Mouse (Mus musculus): ENCODE results near the gene Dact2. TPM values are rescaled to one million over a fixed set of nuclear protein-coding genes. Genes with fewer than 3 reads are reported as not detected.

Gene Dact2
- polyA plus RNA-seq, 1 experiment from 2014 or later: 0.42 TPM

DNA sequence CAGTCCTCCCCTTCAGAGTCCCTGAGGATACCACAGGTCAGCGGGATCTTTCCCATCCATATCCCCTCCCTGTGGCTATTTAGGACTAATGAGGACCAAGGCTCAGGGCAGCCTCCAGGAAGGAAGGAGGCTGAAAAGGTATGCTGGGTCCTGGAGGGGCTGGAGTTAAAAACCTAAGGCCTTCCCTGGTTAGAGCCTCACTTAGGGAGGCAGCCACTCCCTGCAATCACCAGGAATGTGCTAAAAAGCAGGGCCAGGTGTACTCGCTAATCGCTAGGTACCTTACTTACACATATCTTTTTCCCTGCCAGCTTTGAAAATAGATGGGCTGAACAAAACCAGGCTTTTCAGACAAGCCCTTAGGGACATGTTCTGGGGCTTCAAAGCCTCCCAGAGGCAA lies 21.2 kb downstream of the Dact2 start:
- Histone ChIP-seq H3K4me1 (0 out of 2 replicates have a peak, but pooled peaks cover 2% of the 10 kb centered on the region), H3K36me3 (no peaks in the 10 kb centered on the region), H3K9me3 (replicated peaks) (no peaks in the 10 kb centered on the region), H3K27me3 (ENCODE audit: low read depth, poor library complexity, severe bottlenecking) (no peaks in the 10 kb centered on the region; the same call in 1 of the 2 replicates), H3K27ac (replicated peaks) (no peak overlapping the region), H3K4me3 (no peak overlapping the region)
- DNase-seq (ENCODE audit: low spot score): no peak
- 80% methylated on average over 3 of the region's 3 CpGs for WGBS

DNA sequence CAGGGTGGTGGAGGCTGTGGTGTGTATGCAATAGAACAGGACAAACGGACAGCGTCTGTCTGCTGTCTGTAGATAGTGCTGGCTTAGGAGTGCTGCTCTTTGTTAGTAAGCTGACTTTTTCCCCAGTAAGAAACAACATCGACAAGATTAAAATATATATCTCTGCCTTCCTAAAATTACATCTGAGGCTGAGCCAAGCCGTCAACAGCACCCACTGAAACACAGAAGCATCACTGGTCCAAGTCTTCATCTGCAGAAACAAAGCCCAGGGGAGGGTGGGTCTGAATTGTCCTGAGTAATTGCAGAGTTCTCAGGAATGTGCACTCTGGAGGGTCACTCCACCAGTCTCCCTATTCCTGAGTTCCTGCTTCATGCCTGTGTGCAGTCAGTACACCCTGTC lies 25.2 kb downstream of the Dact2 start:
- DNase-seq (ENCODE audit: low spot score): no peak
- no peak overlapping the region for H3K4me3 ChIP-seq
- H3K27me3 ChIP-seq (ENCODE audit: low read depth, poor library complexity, severe bottlenecking): peaks cover 5% of the 10 kb centered on the region; the same call in 1 of the 2 replicates
- H3K36me3 ChIP-seq: no peaks in the 10 kb centered on the region
- H3K27ac ChIP-seq (replicated peaks): no peak overlapping the region
- no peaks in the 10 kb centered on the region for H3K9me3 ChIP-seq (replicated peaks)
- WGBS: 73% methylated on average over 4 of the region's 4 CpGs
- H3K4me1 ChIP-seq: peaks cover 3% of the 10 kb centered on the region

DNA sequence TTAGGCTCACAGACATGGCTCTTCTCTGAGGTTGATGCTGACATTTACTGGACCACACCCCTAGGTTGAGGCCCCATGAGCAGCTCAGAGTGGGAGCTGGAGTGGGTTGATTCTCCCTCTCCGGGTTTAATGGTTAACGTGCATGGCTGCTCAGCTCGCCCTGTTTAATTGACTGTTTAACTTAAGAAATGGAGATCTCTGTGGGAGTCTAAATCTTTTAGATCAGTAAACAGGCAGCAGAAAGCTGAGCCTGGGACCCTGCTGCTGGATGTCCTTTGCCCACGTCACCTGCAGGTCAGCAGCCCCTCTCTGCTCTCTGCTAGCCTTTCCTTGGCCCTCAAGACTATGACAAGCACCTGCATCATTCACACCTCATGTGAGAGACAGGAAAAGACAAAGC lies 25.6 kb downstream of the Dact2 start:
- no peak overlapping the region for H3K4me3 ChIP-seq
- WGBS: 40% methylated on average over 4 of the region's 4 CpGs

DNA sequence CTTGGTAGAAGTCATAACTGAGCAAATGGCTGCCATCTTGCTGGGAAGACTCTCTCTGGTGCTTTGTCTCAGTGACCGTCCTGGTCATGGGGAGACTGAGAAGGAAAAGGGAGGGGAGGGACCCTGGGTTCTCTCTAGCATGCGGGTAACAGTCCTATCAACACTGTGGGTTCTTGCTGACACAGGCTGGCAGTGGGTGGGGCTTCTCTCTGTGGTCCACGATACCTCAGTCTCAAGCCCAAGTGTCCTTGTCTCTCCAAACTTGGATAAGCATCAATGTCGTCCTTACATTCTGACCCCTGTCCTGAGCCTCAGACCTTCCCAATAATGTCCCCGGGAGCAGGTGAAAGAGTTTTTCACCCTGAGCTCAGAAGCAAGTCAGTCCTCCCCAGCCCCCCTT lies 26.1 kb downstream of the Dact2 start:
- no peaks in the 10 kb centered on the region for H3K9me3 ChIP-seq (replicated peaks)
- no peak overlapping the region for H3K4me3 ChIP-seq
- H3K4me1 ChIP-seq: peaks cover 11% of the 10 kb centered on the region
- H3K27me3 ChIP-seq (ENCODE audit: low read depth, poor library complexity, severe bottlenecking): peaks cover 5% of the 10 kb centered on the region; the same call in 1 of the 2 replicates
- DNase-seq (ENCODE audit: low spot score): no peak
- 61% methylated on average over 5 of the region's 5 CpGs for WGBS
- H3K27ac ChIP-seq (replicated peaks): no peak overlapping the region
- H3K36me3 ChIP-seq: no peaks in the 10 kb centered on the region

More for the DNA sequence above, 25.6 kb downstream of the Dact2 start:
- no peak for DNase-seq (ENCODE audit: low spot score)
- Histone ChIP-seq H3K27ac (replicated peaks) (no peak overlapping the region), H3K9me3 (replicated peaks) (no peaks in the 10 kb centered on the region), H3K27me3 (ENCODE audit: low read depth, poor library complexity, severe bottlenecking) (peaks cover 5% of the 10 kb centered on the region; the same call in 1 of the 2 replicates), H3K36me3 (no peaks in the 10 kb centered on the region), H3K4me1 (peaks cover 7% of the 10 kb centered on the region)

DNA sequence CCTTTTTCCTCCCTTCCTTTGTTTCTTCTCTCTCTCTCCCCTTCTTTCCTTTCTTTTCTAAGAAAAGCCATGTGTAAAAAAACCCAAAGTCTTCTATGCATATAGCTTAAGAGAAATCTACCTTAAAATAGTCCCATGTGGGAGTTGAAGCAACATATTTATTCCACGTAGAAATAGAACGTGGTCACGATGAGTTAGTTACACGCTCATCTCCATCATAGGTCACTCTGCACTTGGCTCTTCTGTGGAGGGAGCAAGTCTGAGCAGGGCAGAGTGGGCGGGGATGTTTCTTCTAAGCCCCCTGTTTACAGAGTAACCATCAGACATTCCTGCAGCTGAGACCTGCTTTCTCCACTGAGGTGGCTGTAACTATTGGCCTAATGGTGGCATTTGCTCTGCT lies 27.1 kb downstream of the Dact2 start:
- Histone ChIP-seq H3K27ac (replicated peaks) (no peak overlapping the region), H3K4me1 (peaks cover 11% of the 10 kb centered on the region), H3K9me3 (replicated peaks) (no peaks in the 10 kb centered on the region), H3K36me3 (no peaks in the 10 kb centered on the region), H3K27me3 (ENCODE audit: low read depth, poor library complexity, severe bottlenecking) (peaks cover 5% of the 10 kb centered on the region; the same call in 1 of the 2 replicates), H3K4me3 (no peak overlapping the region)
- WGBS: 77% methylated on average over 5 of the region's 5 CpGs
- no peak for DNase-seq (ENCODE audit: low spot score)

DNA sequence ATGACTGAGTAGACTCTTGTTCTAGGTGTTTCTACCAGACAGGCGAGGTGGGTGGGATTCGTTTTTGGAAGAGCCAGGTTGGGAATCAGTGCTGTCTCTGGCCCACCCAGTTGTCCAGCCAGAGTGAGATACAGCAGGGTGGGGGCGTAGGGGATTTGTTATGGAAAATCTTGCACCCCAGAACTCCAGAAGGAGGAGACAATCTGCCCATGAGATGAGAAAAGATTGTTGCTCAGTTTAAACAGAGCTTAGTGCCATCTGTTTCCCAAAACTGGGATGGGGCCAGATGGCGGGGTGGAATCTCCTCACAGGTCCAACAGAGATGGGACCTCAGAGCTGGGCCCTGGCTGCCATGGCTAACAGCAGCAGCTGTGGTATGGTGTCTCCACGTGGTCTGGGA lies 28.4 kb downstream of the Dact2 start:
- 85% methylated on average over 5 of the region's 5 CpGs for WGBS
- Histone ChIP-seq H3K4me3 (no peak overlapping the region), H3K36me3 (no peaks in the 10 kb centered on the region), H3K9me3 (replicated peaks) (no peaks in the 10 kb centered on the region), H3K4me1 (peaks cover 20% of the 10 kb centered on the region), H3K27me3 (ENCODE audit: low read depth, poor library complexity, severe bottlenecking) (peaks cover 5% of the 10 kb centered on the region; the same call in 1 of the 2 replicates), H3K27ac (replicated peaks) (no peak overlapping the region)
- DNase-seq (ENCODE audit: low spot score): no peak

DNA sequence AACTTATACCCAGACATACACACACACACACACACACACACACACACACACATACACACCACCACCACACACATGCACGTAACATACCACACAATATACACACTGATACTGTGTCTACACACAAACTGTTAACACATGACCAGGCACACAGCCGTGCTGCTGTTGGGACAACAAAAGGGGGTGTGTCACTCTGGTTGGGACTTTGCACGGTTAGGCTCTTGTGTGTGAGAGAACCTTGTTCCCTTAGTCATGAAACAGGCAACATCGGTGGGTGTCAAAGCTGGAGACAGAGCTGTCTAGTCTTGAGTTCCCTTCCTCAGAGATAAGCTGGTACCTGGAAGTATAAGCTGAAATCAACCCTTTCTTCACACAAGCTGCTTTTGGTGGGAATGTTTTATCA lies 29.1 kb downstream of the Dact2 start:
- Histone ChIP-seq H3K27me3 (ENCODE audit: low read depth, poor library complexity, severe bottlenecking) (peaks cover 5% of the 10 kb centered on the region; the same call in 1 of the 2 replicates), H3K9me3 (replicated peaks) (no peaks in the 10 kb centered on the region), H3K4me1 (peaks cover 21% of the 10 kb centered on the region), H3K4me3 (no peak overlapping the region), H3K27ac (replicated peaks) (no peak overlapping the region), H3K36me3 (no peaks in the 10 kb centered on the region)
- WGBS: 76% methylated on average over 4 of the region's 4 CpGs
- no peak for DNase-seq (ENCODE audit: low spot score)

DNA sequence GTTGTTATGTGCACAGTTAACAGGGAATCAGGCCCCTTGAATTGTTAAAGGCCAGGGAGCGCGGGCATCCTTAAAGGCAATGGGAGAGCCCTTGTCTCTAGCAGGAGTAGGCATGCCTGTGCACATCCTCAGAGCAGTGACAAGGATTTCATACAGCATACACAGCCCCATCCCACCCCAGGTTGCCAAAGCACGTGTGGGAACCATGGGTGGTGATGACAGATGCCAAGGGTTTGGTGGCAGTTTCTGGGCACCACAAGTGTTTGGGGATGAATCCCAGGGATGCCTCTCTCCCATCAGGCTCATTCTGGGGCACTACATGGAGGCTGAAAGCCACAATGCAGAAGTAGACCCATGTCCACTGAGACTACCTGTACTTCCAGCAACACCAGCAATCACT lies 29.7 kb downstream of the Dact2 start:
- WGBS: 87% methylated on average over 3 of the region's 3 CpGs
- Histone ChIP-seq H3K4me3 (no peak overlapping the region), H3K27ac (replicated peaks) (no peak overlapping the region), H3K9me3 (replicated peaks) (no peaks in the 10 kb centered on the region), H3K27me3 (ENCODE audit: low read depth, poor library complexity, severe bottlenecking) (peaks cover 10% of the 10 kb centered on the region; the same call in 1 of the 2 replicates), H3K36me3 (no peaks in the 10 kb centered on the region), H3K4me1 (peaks cover 23% of the 10 kb centered on the region)
- no peak for DNase-seq (ENCODE audit: low spot score)

DNA sequence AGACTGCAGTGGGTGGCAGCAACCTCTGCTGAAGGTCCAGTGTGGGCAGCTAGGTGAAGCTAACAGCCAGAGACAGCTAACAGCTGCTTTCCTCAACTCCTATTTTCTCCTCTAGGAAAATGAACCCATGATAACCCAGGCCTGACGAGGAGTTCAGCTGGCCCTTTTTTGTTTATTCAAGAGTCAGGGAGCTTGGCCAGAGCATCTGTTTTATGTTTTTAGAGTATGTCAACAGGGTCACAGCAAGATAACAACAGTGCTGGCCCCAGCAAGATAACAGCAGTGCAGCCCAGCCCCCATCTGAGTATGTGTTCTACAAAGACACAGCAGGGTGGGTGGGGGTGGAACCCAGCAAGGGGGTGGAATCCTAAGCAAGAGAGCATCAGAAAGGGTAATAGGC lies 30.6 kb downstream of the Dact2 start:
- WGBS: 30% methylated on average over 1 of the region's 1 CpGs
- peaks cover 32% of the 10 kb centered on the region for H3K4me1 ChIP-seq
- no peak for DNase-seq (ENCODE audit: low spot score)
- H3K36me3 ChIP-seq: no peaks in the 10 kb centered on the region
- no peak overlapping the region for H3K4me3 ChIP-seq
- peaks cover 10% of the 10 kb centered on the region; the same call in 1 of the 2 replicates for H3K27me3 ChIP-seq (ENCODE audit: low read depth, poor library complexity, severe bottlenecking)
- H3K27ac ChIP-seq (replicated peaks): peak overlapping the region; percentile 55; the same call in 1 of the 2 replicates
- H3K9me3 ChIP-seq (replicated peaks): no peaks in the 10 kb centered on the region

DNA sequence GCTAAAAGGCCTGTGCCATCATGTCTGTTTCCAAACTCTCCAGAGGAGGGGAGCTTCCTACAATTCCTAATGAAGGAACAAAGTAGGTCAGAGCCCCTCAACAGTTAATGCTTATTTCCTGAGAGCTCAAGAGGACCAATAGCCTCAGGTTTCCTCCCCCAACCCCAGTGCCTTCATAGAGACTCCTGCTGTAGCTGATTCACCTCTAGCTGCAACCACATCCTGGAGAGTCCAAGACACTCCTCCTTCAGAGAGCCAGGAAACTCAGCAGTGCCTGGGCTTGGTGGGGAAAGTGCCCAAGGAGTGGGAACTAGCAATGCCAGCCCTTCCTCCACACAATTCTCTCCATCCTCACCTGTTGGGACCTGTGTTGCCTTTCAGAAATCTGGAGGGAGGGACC lies 31.4 kb downstream of the Dact2 start:
- Histone ChIP-seq H3K27me3 (ENCODE audit: low read depth, poor library complexity, severe bottlenecking) (peaks cover 15% of the 10 kb centered on the region), H3K36me3 (no peaks in the 10 kb centered on the region), H3K4me3 (no peak overlapping the region), H3K27ac (replicated peaks) (0 out of 2 replicates have a peak overlapping the region, but pooled peaks have one; percentile 55), H3K9me3 (replicated peaks) (no peaks in the 10 kb centered on the region), H3K4me1 (peaks cover 33% of the 10 kb centered on the region)
- no peak for DNase-seq (ENCODE audit: low spot score)

DNA sequence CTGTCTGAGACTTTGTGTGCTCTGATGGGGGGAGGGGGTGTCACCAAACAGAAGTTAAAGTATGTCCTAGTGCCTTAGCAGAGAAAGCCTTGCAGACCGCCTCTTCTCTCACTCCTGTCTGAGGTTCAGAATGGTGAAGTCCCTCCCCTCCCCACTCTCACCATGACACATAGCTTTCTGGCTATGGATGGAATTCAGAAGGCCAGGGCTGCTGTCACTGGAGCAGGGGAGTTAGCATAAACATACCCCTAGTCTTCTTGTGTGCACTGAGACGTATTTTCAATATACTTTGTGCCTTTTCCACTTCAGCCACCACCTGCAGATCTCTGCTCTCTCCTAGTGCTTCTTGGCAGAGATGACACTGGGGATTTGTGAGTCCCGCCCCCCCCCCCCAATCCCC lies 31.9 kb downstream of the Dact2 start:
- Histone ChIP-seq H3K4me1 (peaks cover 38% of the 10 kb centered on the region), H3K4me3 (no peak overlapping the region), H3K27ac (replicated peaks) (no peak overlapping the region), H3K9me3 (replicated peaks) (no peaks in the 10 kb centered on the region), H3K36me3 (no peaks in the 10 kb centered on the region), H3K27me3 (ENCODE audit: low read depth, poor library complexity, severe bottlenecking) (peaks cover 17% of the 10 kb centered on the region)
- DNase-seq (ENCODE audit: low spot score): no peak
- WGBS: 79% methylated on average over 3 of the region's 3 CpGs

DNA sequence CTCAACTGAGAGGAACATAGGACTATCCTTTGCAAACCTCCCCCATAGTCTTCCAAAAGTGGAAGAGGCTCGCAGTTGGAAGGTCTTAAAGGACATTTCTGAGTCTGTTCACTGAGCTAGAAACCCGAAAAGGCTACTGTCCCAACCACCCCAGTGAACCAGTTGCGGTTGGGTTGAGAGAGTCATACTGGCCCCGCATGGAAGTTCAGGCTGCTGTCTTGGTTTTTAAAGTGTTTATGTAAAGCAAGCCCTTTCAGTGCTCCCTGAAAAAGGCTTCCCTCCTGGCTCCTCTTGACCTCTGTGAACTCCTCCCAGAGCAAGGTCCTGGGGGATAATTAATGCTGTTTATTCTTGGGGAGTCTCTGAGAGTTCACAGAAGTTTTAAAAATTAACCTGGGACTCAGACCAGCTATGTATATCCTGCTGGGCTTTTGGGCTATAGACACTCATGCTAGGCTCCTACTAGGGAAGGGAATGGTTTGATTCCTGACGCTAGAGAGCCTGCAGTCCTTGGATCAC lies 33.1 kb downstream of the Dact2 start:
- WGBS: 67% methylated on average over 5 of the region's 5 CpGs
- no peak overlapping the region for H3K4me3 ChIP-seq
- H3K27me3 ChIP-seq (ENCODE audit: low read depth, poor library complexity, severe bottlenecking): peaks cover 26% of the 10 kb centered on the region
- H3K4me1 ChIP-seq: peaks cover 50% of the 10 kb centered on the region
- H3K27ac ChIP-seq (replicated peaks): no peak overlapping the region
- no peak for DNase-seq (ENCODE audit: low spot score)
- H3K36me3 ChIP-seq: no peaks in the 10 kb centered on the region
- H3K9me3 ChIP-seq (replicated peaks): no peaks in the 10 kb centered on the region

DNA sequence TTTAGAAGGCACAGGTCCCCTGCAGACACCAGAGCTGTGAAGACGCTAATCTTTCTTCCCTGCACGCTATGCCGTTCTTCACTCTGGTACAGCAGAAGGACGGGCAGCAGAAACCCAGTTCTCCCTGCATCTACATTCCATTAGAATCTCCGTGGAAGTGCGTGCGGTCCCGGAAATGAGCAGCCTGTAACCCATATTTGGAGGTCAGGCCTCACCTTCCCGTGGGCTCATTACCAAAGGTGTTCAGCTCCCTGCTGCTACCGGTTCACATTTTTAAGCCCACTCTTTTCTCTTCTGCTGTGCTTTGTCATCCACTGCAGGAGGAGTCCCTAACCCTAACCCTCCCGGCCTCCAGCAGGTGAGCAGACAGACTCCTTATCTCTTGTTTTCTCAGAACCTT lies 34.7 kb downstream of the Dact2 start:
- WGBS: 75% methylated on average over 11 of the region's 11 CpGs
- Histone ChIP-seq H3K27me3 (ENCODE audit: low read depth, poor library complexity, severe bottlenecking) (peaks cover 31% of the 10 kb centered on the region), H3K36me3 (no peaks in the 10 kb centered on the region), H3K4me1 (peaks cover 66% of the 10 kb centered on the region), H3K9me3 (replicated peaks) (no peaks in the 10 kb centered on the region), H3K27ac (replicated peaks) (no peak overlapping the region), H3K4me3 (no peak overlapping the region)
- no peak for DNase-seq (ENCODE audit: low spot score)

DNA sequence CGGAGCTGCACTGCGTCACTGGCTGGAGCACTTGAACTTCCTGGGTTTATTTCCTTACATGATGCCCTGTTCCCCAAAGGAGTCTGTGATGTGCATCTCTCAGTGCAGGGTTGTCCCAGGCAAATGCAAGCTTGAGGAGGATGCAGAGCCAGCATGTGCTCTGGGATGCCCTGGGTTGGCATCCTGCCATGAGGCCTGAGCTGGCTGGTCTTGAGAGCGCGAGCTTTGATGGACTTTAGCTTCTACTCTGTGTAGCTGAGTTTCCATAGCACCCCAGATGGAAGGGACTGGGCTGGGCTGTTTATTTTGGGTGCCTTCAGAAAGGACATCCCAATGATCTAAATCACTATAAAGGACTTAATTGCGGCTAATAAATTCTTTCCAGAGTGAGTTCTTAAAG lies 36.5 kb downstream of the Dact2 start:
- 81% methylated on average over 5 of the region's 5 CpGs for WGBS
- Histone ChIP-seq H3K36me3 (no peaks in the 10 kb centered on the region), H3K9me3 (replicated peaks) (no peaks in the 10 kb centered on the region), H3K4me3 (no peak overlapping the region), H3K27ac (replicated peaks) (no peak overlapping the region), H3K4me1 (peaks cover 69% of the 10 kb centered on the region), H3K27me3 (ENCODE audit: low read depth, poor library complexity, severe bottlenecking) (peaks cover 39% of the 10 kb centered on the region)
- DNase-seq (ENCODE audit: low spot score): no peak

All from midbrain, embryonic 10.5 days (tissue).